Mouse (Mus musculus): ENCODE measurements at regions not wholly inside any gene's neighbourhood (a gene's known extent, or its start where the extent isn't known, plus 50 kb on each side); places are given as distances from the start of the nearest gene placed in this dataset.

DNA sequence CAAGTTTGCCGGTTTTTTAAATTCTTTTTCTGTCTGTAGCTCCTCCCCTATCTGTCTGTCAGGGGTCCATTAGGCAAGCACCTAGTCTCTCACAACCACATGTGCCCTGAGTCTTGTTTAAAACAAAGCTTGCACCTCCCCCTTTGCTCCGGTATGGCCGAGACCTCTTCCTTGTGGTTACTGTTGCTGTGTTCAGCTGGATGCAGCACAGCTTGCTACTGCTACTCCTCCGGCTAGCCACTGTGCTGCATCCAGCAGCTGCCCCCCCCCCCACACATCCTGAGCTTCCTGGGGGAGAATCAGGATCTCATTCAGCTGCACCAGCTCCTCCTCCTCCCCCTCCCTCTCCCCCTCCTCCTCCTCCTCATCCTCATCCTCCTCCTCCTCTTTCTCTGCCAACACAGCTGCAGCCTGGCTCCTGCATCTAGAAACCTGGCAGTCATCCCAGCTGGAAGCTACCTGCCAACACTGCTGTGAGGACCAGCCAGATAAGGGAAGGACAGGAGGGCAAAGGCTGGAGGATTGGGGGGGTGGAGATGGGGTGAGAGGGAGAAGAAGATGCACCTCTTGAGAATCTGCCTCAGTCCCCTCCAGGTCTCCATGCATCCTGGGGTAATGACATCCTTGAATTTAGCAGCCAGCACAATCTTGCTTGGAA is 114.8 kb upstream of the Tmem260 start:
- no peak for DNase-seq
- H3K27me3 ChIP-seq (ENCODE audit: insufficient read depth, low read length): no peaks in the 10 kb centered on the region
- no peak overlapping the region for H3K9ac ChIP-seq (replicated peaks)
- no peak overlapping the region for H3K4me3 ChIP-seq (ENCODE audit: low read depth, low read length)
- no peak overlapping the region for H3K4me2 ChIP-seq (ENCODE audit: low read depth, low read length)
- H3K9me3 ChIP-seq (ENCODE audit: low read length): no peaks in the 10 kb centered on the region
- no peak for ATAC-seq
- no peaks in the 10 kb centered on the region for H3K36me3 ChIP-seq (replicated peaks; ENCODE audit: insufficient read depth, low read length)
- H3K4me1 ChIP-seq (ENCODE audit: insufficient read depth): no peaks in the 10 kb centered on the region
- 2% methylated on average over 4 of the region's 4 CpGs for WGBS (ENCODE audit: insufficient replicate concordance)
- TF ChIP-seq EP300 (IDR thresholded peaks at IDR 0.05; ENCODE audit: low read depth): no peak
- TF ChIP-seq CTCF (IDR thresholded peaks at IDR 0.05; ENCODE audit: low read depth): no peak
- H3K27ac ChIP-seq (ENCODE audit: low read depth): no peak overlapping the region

DNA sequence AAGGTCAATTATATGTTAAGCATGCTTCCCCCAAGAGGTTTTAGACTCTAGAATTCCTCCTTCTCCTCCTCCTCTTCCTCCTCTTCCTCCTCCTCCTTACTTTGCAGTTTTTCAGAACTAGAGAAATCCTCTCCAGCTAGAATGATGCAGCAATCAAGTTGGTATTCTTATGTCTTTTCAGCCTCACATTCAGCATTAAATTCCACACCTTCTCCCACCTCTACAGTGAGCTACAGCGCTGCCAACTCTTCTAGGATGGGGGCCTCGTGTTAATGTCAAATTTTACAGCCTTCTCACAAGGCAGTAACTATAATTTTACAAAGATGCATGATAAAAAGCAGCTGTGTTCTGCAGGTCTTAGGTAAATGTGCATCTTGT is 114.3 kb upstream of the Tmem260 start:
- ATAC-seq (no peak), DNase-seq (no peak)
- Histone ChIP-seq H3K27me3 (ENCODE audit: insufficient read depth, low read length) (no peaks in the 10 kb centered on the region), H3K9me3 (ENCODE audit: low read length) (no peaks in the 10 kb centered on the region), H3K4me3 (ENCODE audit: low read depth, low read length) (no peak overlapping the region), H3K9ac (replicated peaks) (no peak overlapping the region), H3K36me3 (replicated peaks; ENCODE audit: insufficient read depth, low read length) (no peaks in the 10 kb centered on the region), H3K4me1 (ENCODE audit: insufficient read depth) (no peaks in the 10 kb centered on the region), H3K4me2 (ENCODE audit: low read depth, low read length) (no peak overlapping the region), H3K27ac (ENCODE audit: low read depth) (no peak overlapping the region)
- no peak for TF ChIP-seq EP300 (IDR thresholded peaks at IDR 0.05; ENCODE audit: low read depth)
- WGBS (ENCODE audit: insufficient replicate concordance): 63% methylated on average over 2 of the region's 2 CpGs

DNA sequence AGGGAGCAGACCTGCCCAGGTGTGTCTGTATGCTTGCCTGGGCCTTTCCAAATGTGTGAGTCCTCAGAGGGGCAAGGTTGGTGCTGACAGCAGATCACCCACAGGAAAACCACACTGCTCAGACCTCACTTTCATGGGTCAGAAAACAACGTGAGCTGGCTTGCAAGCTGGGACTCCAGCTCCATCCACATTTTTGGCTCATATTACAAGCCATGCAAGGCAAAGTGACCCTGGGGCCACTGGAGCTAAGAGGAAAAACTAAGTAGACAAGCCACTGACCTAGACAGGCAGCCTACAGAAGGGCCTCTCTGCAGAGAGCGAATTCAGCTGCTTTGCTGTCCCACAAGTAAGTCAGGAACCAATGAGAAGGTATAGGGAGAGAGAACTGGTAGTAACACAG is 113.7 kb upstream of the Tmem260 start:
- Histone ChIP-seq H3K9me3 (ENCODE audit: low read length) (no peaks in the 10 kb centered on the region), H3K27ac (ENCODE audit: low read depth) (no peak overlapping the region), H3K27me3 (ENCODE audit: insufficient read depth, low read length) (no peaks in the 10 kb centered on the region), H3K4me2 (ENCODE audit: low read depth, low read length) (no peak overlapping the region), H3K9ac (replicated peaks) (no peak overlapping the region), H3K4me3 (ENCODE audit: low read depth, low read length) (no peak overlapping the region), H3K36me3 (replicated peaks; ENCODE audit: insufficient read depth, low read length) (no peaks in the 10 kb centered on the region), H3K4me1 (ENCODE audit: insufficient read depth) (no peaks in the 10 kb centered on the region)
- DNase-seq (no peak), ATAC-seq (no peak)
- 45% methylated on average over 2 of the region's 2 CpGs for WGBS (ENCODE audit: insufficient replicate concordance)
- no peak for TF ChIP-seq CTCF (IDR thresholded peaks at IDR 0.05; ENCODE audit: low read depth)
- no peak for TF ChIP-seq EP300 (IDR thresholded peaks at IDR 0.05; ENCODE audit: low read depth)

DNA sequence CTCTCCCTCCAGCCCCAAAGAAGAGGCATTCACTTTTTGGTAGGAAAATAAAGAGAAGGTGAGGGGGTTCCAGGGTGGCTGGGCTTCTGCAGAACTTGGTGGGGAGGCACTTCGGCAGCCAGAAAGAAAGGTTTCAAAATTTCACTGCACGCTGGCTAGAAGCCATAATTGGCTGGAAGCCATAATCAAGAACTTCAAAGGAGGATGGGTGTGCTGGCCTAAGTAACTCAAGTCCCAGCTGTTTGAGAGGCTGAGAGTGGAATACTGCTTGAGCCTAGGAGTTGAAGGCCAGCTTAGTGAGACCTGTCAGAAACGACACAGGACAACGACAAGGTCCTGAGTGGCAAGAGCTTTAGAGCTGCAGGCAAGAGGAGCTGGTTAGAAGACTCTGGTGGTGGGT is 113.3 kb upstream of the Tmem260 start:
- DNase-seq: no peak
- WGBS (ENCODE audit: insufficient replicate concordance): 68% methylated on average over 4 of the region's 4 CpGs

DNA sequence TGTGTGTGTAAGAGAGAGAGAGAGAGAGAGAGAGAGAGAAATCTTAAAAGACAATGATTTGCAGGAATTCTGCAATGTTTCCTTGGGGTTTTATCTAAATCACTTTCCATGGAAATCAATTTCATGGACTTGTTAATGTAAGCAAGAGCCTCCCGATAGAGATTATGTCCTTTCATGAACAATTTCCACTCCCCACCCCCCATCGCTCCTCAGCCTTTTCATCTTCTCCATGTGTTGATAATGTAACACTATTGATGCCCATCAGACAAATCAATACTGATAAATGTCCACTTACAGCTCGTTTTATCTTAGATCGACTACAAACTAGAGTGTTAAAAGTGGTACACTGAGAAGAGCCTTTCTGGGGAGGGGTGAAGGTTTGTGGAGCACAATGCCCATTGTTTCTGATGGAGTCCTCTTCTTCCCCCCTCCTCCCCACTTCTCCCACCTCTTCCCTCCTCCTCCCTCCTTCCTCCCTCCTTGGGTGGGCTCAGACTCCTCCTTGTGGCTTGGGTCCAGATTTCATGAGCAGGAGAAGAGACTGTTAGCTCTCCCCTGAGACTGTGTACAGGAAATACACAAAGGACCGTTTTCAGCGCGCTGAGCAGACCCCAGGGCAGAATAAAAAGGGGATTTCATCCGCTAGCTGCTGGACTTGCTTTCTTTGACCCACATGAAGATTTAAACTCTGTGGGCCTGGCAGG is 111.7 kb upstream of the Tmem260 start:
- Histone ChIP-seq H3K9ac (replicated peaks) (no peak overlapping the region), H3K27ac (ENCODE audit: low read depth) (no peak overlapping the region), H3K4me2 (ENCODE audit: low read depth, low read length) (no peak overlapping the region), H3K36me3 (replicated peaks; ENCODE audit: insufficient read depth, low read length) (no peaks in the 10 kb centered on the region), H3K4me1 (ENCODE audit: insufficient read depth) (no peaks in the 10 kb centered on the region), H3K27me3 (ENCODE audit: insufficient read depth, low read length) (no peaks in the 10 kb centered on the region), H3K4me3 (ENCODE audit: low read depth, low read length) (no peak overlapping the region), H3K9me3 (ENCODE audit: low read length) (no peaks in the 10 kb centered on the region)
- no peak for ATAC-seq
- TF ChIP-seq CTCF (IDR thresholded peaks at IDR 0.05; ENCODE audit: low read depth): no peak
- no peak for TF ChIP-seq EP300 (IDR thresholded peaks at IDR 0.05; ENCODE audit: low read depth)
- no peak for DNase-seq
- WGBS (ENCODE audit: insufficient replicate concordance): 38% methylated on average over 8 of the region's 8 CpGs

More for the DNA sequence above, 113.3 kb upstream of the Tmem260 start:
- Histone ChIP-seq H3K36me3 (replicated peaks; ENCODE audit: insufficient read depth, low read length) (no peaks in the 10 kb centered on the region), H3K9me3 (ENCODE audit: low read length) (no peaks in the 10 kb centered on the region), H3K4me3 (ENCODE audit: low read depth, low read length) (no peak overlapping the region), H3K9ac (replicated peaks) (no peak overlapping the region), H3K4me2 (ENCODE audit: low read depth, low read length) (no peak overlapping the region), H3K27me3 (ENCODE audit: insufficient read depth, low read length) (no peaks in the 10 kb centered on the region), H3K27ac (ENCODE audit: low read depth) (no peak overlapping the region), H3K4me1 (ENCODE audit: insufficient read depth) (no peaks in the 10 kb centered on the region)
- no peak for TF ChIP-seq CTCF (IDR thresholded peaks at IDR 0.05; ENCODE audit: low read depth)
- TF ChIP-seq EP300 (IDR thresholded peaks at IDR 0.05; ENCODE audit: low read depth): no peak
- no peak for ATAC-seq

DNA sequence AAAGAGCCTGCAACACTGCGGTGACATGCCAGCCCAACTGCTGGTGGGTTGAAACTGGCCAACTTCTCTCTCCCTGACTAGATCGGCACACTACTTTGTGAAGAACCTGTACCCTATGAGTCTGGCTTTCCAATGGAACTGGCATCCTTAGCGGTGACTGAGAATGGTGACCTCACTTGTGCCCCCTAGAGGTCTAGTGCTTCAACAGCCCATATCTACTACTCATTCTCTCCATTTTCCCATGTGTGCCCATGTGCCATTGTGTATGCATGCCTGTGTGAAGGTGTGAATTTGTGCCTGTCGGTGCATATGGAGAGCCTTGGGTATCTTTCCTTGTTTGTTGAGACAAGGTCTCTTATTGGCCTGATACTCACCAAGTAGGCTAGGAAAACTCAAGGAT is 106.5 kb upstream of the Tmem260 start:
- WGBS (ENCODE audit: insufficient replicate concordance): 73% methylated on average over 4 of the region's 4 CpGs
- no peaks in the 10 kb centered on the region for H3K27me3 ChIP-seq (ENCODE audit: insufficient read depth, low read length)

More for the DNA sequence above, 106.5 kb upstream of the Tmem260 start:
- Histone ChIP-seq H3K9ac (replicated peaks) (no peak overlapping the region), H3K27ac (ENCODE audit: low read depth) (no peak overlapping the region), H3K4me3 (ENCODE audit: low read depth, low read length) (no peak overlapping the region), H3K36me3 (replicated peaks; ENCODE audit: insufficient read depth, low read length) (no peaks in the 10 kb centered on the region), H3K4me1 (ENCODE audit: insufficient read depth) (no peaks in the 10 kb centered on the region), H3K4me2 (ENCODE audit: low read depth, low read length) (no peak overlapping the region), H3K9me3 (ENCODE audit: low read length) (no peaks in the 10 kb centered on the region)
- TF ChIP-seq CTCF (IDR thresholded peaks at IDR 0.05; ENCODE audit: low read depth) (peak; percentile 28; the same call in 1 of the 2 replicates), EP300 (IDR thresholded peaks at IDR 0.05; ENCODE audit: low read depth) (no peak)
- ATAC-seq (no peak), DNase-seq (no peak)

Data from liver, postnatal 0 days (tissue).